Mouse (Mus musculus): ENCODE data around the gene Ltbp1. TPM values are rescaled to one million over a fixed set of nuclear protein-coding genes. Genes with fewer than 3 reads are reported as not detected.

Gene Ltbp1
- total RNA-seq, 4 experiments from 2014 or later = 35.7 to 46.0 (median 42.1) TPM

DNA sequence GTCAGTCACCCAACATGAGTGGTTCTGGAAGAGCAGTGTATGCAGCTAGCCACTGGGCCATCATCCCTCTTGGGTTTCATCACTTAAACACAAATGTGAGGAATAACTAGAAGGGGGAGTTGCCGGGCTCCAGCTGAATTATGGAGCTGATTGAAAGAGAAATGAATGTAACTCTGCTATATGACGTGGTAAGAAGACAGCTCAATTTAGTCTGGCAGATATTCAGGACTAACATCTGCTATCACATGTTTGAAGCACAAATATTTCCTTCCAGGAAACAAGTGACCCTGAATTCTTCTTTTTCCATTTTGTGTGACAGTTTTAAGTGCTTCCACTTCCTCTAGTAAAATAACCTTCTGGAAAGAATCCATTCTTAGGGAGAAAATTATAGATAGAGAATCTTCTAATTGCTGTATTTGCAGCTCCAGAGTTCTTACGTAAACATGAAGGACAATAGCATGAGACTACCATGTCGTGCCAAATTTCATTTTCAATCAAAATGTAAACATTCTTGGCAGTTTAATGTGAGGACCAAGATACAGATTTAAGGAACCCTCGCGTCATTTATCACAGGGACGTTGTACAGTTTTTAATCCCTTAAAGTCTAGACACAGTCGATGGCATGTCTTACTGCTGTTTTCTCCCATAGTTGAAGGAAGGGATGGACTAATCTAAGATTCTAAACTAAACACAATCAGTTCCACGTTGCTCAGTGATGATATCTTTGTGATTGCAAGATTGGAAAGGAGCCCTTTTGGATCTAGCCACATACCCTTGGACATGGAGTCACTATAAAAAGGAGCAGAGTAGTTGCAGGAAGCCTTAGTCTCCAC lies 279.7 kb downstream of the Ltbp1 start:
- no peak for DNase-seq (ENCODE audit: low spot score)

DNA sequence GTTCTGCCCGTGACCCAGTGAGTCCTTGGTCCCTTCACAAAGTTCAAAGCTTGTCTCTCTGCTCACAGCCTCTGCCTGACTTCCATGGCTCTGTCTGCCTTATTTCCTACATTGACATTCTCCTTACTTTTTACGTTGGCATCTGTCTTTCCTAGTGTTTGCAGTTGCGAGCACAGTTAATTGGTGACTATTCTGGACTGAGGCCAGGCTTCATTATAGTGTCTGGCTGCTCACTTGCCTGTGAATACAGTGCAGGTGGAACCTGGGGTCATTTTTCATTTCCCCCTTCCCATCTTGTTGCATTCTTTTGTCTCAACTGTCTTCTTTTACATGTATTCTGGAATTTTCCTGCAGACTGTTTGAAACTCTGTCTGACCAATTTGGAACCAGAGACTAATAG lies 287.6 kb downstream of the Ltbp1 start:
- DNase-seq (ENCODE audit: low spot score) = no peak

DNA sequence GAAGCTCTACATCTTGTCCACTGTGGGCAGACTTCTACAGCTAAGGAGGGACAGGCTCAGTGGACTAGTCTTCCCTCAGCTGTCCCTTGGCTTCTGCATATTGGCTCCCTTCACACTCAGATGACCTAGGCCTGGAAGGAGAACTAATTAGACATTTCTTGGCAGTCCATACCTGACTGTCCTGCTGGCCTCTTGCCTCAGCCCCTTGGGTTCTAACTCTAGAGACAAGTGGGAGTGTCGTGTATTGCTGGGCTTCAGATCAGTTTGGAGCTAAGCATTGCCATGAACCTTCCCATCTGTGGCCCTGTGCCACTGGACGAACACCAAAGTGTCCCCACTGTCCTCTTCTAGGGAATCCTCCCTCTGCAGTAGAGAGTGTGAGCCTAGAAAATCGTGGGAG lies 288.4 kb downstream of the Ltbp1 start:
- peak; percentile 33 for DNase-seq (ENCODE audit: low spot score)

DNA sequence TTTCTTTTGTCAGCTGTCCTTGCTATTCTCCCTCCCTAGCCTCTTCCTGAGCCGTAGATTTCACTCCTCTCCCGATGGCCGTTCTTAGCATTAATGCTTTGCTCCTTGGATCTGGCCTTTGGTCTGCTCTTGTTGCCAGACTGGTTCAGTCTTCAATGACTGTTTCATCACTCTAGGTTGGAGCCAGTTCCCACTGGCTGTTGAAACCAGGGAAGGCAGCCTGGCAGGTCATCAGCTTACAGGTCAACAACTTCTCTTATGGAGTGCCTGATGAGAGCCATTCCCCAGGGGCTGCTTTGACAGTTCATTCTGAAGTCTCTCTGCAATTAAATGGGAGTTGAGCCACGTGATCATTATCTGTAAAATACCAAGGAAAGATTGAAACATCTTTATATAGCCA lies 295.5 kb downstream of the Ltbp1 start:
- DNase-seq (ENCODE audit: low spot score) = no peak

DNA sequence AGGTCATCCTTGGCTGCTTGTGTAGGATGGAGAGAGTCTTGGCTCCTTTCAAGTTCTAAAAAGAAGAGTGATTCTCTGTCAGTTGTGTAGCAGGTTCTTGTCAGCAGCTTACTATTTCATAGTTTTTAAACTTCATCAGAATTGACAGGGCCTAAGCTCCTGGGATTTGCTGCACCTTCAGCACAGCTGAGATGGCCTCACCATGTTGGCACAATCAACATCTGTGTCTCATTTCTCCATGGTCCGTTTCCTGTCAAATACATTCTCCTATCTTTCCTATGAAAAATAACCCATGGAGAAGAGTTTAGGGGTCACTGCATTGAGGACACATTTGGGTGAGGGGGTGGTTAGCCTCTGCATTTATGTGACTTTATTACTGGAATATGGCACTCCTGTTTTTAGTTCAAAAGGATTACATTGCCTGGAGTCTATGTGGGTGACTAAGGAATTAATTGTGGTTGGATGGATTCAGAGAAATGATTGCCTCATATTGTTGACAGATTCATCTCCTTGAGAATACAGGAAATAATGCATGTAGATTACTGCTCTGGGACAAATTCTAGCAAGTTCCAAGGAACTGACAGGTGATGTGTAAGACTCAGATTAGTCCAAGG lies 299.5 kb downstream of the Ltbp1 start:
- DNase-seq (ENCODE audit: low spot score) = no peak

DNA sequence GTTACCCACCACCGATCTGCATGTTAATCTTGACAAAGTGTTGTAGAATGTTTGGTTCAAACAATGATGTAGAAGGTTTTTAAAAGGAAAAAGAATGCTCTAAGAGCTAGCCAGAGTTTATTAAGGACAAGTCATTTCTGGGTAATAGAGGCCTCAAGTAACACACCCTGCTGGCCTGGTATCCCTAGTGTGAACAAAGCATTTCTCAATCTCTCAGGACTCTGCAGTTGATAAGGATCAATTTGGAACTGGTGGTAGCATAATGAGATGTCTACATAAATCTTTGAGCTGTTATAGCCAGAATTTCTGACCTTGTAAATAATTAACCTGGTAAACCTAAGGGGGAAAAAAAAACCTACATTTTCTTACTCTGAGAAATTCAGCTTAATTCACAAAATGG lies 300.3 kb downstream of the Ltbp1 start:
- no peak for DNase-seq (ENCODE audit: low spot score)

DNA sequence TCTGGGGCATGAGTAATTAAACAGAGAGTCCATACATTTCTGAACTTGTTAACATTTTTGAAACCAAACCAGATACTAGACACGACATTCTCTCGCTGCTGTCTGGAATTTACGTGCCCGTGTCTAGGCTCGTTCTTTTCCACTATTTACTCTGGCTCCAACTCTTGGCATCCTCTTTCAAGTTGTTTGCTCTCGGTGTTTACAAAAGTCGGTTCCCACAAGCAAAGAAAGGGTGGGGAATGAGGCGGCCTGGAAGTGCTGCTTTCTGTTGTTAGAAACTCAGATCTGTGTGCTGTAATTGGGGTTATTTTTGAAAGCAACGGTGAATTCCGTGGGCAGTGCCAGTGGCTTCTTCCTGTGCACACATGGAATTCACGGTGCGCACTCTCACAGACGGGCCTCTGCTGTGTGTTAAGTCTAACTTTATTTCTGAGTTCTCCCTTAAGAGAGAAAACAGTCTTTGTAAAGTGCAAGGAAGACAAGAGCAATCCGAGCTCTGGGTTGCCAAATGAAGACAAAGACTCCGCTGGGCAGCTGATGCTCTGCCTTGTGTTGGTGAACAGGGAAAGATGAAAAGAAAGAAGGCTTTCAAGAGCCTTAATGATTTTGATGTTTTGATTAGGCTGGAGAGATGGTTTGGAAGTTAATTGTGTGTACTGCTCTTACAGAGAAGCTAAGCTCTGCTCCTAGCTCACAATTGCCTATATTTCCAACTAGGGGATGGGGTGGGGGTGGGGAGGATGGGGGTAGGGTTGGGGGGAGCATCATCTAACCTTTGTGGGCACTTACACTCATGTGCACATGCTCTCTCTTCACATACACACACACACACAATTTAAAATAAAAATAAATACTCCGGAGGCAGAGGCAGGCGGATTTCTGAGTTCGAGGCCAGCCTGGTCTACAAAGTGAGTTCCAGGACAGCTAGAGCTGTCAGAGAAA lies 302.0 kb downstream of the Ltbp1 start:
- no peak for DNase-seq (ENCODE audit: low spot score)

DNA sequence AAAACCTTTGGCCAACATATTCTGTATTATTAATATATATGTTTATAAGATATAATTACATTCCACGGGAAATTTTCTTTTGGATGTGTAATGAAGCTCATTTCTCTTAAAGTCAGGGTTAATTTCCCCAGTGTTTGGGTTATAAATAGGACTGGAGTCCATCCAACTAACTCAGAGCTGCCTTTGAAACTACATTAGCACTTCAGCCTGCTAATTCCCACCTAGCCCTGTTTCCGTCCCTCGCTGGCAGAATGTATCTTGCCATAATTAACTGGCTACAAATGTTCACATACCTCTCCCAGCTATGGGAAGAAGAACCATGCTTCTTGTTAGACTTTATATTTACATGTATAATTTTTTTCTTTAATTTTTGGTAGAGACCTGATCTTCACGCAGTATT lies 311.7 kb downstream of the Ltbp1 start:
- peak; percentile 19 for DNase-seq (ENCODE audit: low spot score)

DNA sequence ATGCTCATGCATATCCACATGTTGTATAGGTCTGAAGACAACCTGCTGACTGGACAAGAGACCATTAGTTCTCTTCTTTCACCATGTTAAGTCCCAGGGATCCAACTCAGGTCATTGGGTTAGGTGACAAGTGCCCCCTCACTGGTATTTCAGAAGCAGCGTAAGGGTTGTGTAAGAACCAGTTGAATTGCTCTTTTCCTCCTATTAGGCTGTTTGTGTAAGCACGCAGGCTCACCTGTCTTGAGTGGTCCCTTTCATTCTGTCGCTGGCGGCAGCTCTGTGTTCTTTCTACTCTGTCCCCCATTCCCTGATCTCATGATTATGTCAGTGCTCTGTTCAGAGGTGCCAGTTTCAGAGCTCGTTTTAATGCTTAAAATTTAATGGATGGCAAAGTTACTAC lies 317.9 kb downstream of the Ltbp1 start:
- no peak for DNase-seq (ENCODE audit: low spot score)

DNA sequence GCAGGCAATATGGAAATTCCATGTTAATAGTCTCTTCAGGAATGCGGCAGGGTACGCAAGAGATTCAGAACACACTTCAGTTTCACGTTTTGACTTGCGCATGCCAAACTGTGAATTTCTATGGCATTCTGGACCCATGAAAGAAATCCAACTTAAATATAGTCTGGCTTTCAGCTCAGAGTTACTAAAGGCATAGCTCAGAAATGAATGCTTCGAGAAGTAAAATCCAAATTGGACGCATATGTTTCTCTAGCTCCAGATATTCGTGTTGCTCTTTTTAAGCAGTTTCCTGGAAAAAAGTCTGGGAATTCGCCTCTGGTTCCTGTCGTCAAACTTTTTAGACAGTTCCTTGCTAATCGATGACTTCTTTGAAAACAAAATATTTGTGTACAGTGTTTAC lies 318.4 kb downstream of the Ltbp1 start:
- no peak for DNase-seq (ENCODE audit: low spot score)

DNA sequence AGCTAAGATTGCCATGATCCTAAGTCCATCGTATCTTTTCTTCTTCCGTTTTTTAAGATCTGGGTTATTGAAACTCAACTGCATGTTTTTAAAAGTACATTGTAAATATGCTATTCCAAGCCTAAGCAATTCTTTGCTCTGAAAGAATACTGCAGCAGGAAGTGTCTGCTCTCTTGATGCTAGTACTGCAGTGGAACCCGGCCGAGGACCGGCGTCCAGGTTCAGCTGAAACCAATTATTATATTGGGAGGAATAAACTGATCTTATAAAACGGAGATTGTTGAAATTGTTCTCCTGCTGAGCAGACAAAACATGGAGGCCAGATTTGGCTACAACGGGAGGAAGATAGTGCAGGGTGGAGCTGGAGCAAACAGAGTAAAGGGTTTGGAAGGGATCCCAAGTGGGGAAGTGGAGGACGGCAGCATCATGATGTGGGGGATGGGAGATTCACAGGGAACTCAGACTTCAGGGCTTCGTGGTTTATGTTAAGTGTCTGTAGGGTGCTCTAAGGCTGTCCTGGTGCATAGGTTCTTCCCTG lies 322.8 kb downstream of the Ltbp1 start:
- DNase-seq (ENCODE audit: low spot score) = no peak

DNA sequence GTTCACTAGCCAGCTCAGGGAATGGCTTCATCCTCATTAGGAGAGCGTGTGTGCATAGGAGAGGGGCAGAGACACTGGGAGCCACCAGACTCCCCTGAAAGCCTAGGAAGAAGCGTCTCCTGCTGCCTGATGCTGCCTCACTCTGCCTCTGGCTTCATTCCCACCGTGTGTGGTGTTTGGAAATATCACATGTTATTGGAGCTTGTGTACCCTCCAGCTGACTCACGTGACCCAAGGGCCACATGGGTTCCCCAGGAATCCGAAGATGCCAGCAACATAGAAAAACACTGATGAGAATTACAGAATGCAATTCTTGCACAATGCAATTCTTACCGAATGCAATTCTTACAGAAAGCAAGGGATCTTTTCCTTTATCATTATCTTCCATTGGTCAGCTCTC lies 325.0 kb downstream of the Ltbp1 start:
- no peak for DNase-seq (ENCODE audit: low spot score)

DNA sequence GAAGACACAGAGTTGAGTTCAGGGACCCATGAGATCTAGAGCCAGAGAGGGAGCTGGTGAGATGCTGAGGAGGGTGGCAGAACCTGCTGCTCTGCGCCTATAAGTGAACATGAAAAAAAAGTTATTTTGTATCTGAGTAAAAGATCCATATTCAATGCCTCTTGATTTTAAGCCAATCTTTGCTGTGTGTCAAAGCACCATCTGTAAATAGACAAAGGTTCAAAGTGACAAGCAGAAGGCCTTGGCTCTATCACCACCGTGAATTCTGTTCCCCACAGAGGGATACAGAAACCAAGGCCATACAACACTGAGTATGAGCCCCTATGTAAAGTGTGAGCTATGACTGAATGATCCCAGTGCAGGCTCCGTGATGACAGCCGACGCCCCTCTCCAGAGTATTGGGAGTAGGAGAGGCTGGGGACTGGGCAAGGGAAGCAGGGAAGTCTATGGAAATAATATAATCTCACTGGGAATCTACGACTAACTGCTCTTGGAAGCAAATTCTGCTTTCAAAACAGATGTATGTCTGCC lies 326.1 kb downstream of the Ltbp1 start:
- DNase-seq (ENCODE audit: low spot score) = no peak

DNA sequence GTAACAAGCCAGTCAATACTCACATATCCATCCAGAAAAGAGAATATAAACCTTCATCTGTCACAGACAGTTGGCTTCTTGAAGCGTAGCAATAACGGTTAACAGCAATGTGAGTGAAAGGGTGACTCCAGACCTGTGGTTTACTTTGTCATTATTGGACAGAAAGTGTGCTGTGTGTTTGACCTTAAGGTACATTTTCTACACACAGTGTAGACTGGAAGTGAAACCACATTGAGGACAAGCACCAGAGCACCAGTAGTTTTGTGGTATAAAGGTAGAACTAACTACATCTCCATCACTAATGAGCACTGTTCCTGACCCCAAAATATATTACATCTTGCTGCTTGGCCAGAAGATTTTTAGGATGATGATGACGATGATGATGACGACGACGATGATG lies 326.9 kb downstream of the Ltbp1 start:
- no peak for DNase-seq (ENCODE audit: low spot score)

DNA sequence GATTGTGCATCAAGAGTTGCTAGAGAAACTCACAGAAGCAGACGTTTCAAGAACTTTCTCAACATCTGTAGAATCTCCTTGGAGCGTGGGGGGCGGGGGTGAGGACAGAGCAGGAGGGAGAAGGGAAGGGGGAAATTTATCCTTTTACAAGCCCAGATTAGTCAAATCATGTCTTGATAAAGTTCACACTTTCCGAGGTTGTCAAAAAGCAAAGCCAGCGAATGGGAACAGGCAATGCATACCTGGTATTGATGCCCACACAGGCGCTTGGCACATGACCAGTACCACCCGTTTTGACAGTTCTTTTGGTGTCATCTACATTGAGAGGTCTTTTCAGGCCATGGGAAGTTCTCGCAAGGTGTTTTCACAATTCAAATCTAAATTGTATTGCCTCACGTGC lies 327.6 kb downstream of the Ltbp1 start:
- DNase-seq (ENCODE audit: low spot score) = no peak

DNA sequence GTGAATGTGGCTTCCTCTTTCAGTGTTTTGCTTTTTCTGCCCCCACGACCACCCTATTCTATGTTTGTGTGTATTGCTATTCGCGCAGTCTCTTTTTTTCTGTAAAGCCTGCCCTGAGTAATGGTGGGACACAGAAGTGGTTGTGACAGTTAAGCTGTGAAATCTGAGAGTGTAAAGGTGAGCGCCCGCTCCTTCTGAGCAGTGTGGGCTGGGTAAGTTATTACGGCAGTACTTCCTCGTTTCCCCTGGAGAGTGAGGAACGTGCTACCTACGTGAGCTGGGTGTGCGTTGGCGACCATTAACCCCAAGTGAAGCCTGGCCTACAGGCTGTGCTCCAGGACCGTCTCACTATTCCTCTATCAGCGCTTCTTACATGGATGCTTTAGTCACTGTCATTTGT lies 328.4 kb downstream of the Ltbp1 start:
- no peak for DNase-seq (ENCODE audit: low spot score)

DNA sequence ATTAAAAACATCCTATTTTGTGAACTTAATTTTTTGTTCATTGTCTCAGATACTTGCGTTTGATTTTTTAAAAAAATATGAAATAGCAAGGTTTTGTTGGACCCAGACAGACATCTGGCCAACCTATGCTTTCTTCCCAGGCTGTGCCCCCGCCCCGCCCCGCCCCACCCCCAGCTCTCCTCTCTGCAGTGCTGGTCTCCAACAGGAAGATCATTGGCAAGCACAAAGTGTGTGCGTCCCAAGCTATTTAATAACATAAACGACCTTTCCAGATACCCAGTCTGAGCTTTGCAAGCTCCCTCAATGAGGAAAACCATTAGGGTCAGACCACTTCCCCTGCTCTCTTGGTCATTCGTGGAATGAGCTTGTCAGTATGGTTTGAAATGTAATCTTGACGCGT lies 330.3 kb downstream of the Ltbp1 start:
- DNase-seq (ENCODE audit: low spot score) = no peak

DNA sequence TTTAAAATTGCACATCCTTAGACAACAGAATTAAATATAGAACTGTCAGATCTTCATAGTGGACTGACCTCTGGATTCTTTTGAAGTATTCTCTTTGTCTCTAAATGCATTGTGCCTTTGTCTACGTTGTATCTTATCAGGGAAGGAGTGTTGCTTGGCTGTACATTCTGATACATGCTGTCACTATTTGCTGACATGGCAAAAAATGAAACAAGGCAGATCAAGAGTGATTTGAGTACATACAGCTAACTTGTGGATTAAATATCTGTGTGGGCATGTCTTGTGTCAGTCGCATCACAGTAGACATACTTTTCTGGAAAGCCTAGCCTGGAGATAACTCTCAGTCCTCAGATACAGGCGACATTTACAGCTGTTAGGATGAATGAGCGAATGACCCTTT lies 335.9 kb downstream of the Ltbp1 start:
- no peak for DNase-seq (ENCODE audit: low spot score)

DNA sequence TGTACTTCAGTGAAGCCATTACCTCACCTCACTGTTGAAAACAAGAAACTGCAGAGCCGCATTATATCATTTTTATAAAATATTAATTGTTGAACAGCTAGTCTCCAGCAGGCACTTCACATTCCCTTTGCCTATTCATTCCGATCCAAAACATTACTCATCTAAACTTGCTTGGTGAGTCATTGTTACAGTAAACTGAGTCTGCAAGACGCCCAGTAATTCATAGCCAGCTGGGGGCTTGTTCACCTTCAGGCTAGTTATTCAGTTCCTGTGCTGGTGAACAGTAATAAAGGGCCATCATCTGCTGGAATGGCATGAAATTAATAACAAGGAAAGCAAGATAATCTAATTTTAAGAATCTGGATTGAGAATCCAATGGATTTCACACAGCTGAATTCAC lies 339.7 kb downstream of the Ltbp1 start:
- DNase-seq (ENCODE audit: low spot score) = no peak

DNA sequence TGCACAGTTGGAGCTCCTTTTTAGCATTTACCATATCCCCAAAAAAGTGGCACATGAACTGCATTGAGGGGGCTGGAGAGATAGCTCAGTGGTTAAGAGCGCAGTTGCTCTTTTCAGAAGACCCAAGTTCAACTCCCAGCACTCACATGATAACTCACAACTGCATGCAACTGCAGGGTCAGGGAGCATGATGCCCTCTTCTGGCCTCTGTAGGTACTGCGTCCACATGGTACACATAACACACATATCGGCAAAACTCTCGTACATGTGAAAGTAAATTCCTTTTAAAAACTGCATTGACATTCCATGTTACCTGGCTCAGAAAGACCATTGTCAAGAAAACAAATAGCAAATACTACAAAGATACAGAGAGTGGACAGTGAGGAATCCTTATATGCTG lies 342.0 kb downstream of the Ltbp1 start:
- DNase-seq (ENCODE audit: low spot score) = no peak

DNA sequence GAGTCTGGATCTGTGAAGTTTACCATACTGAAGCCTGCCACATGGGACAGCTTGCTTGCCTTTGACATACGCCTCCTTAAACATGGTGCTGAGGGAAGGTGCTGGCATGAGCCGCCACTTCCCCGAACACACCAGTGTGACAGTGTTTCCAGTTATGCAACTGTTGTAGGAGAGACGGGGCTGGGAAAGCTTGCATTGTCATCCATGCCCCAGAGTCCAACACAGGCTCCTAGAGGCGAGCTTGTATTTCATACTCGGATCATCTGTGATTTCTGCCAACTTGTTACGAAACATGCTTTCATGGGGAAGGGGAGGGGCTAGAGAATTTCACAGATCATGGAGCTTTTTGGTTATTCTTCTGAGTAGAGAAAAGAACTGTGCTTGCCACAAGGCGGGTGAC lies 343.7 kb downstream of the Ltbp1 start:
- peak; percentile 40 for DNase-seq (ENCODE audit: low spot score)

DNA sequence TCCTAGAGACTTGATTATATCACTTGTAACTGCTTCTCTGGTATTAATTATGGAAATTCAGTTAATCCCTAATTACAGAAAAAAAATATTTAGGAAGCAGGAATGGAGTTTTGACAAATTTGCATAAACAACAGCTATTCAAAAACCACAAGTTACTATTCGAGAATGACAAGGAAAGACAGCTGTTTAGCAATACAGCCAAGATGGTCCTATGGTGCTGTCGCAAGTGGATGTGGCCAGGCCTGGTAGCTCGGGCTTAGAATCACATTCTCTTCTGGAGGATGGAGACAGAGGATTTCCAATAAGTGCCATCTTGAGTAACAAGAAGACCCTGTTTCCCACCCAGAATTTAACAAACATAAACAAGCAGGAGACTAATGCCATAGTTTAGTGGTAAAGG lies 344.2 kb downstream of the Ltbp1 start:
- DNase-seq (ENCODE audit: low spot score) = no peak

Data from heart, adult 8-10 months (tissue).